Mouse (Mus musculus) embryonic facial prominence, embryonic 11.5 days (tissue): ENCODE results near the gene Cdipt. TPM values are rescaled to one million over a fixed set of nuclear protein-coding genes. Genes with fewer than 3 reads are reported as not detected.

Experiments used
- ATAC-seq: fragments of 200-750 bp; cut with Nextera tagmentation; replicated peaks from 2 replicates; pipeline ENCODE4 v1.8.0; 2017; ENCODE audit warnings: low read depth; ENCODE audit not compliant: insufficient number of reproducible peaks, low FRiP score, low TSS enrichment
- DNase-seq: peaks from one replicate; pipeline ENCODE4 v3.0.0-alpha.2; 2015; ENCODE audit warnings: low spot score
- H3K27ac ChIP-seq: fragments of 300-500 bp; sonication (generic); replicated peaks from 2 replicates; pipeline ENCODE4 v1.5.1; 2014; ENCODE audit warnings: mild to moderate bottlenecking, low read depth, low read length, control low read depth
- H3K27me3 ChIP-seq: fragments of 300-500 bp; sonication (generic); 2 replicates; pipeline ENCODE4 v1.6.1; 2014; ENCODE audit warnings: mild to moderate bottlenecking, low read length, moderate library complexity, mixed read lengths; ENCODE audit not compliant: control insufficient read depth, insufficient read depth
- H3K36me3 ChIP-seq: fragments of 300-500 bp; sonication (generic); replicated peaks from 2 replicates; pipeline ENCODE4 v1.6.1; 2014; ENCODE audit warnings: low read depth, mild to moderate bottlenecking, low read length, moderate library complexity, mixed read lengths; ENCODE audit not compliant: control insufficient read depth, insufficient read depth
- H3K4me1 ChIP-seq: fragments of 300-500 bp; sonication (generic); 2 replicates; pipeline ENCODE4 v1.6.1; 2014; ENCODE audit warnings: low read length, mixed read lengths; ENCODE audit not compliant: control insufficient read depth, insufficient read depth
- H3K4me2 ChIP-seq: fragments of 300-500 bp; sonication (generic); 2 replicates; pipeline ENCODE4 v1.6.1; 2014; ENCODE audit warnings: low read depth, mild to moderate bottlenecking, control low read depth, low read length, moderate library complexity
- H3K4me3 ChIP-seq: fragments of 300-500 bp; sonication (generic); 2 replicates; pipeline ENCODE4 v1.5.1; 2014; ENCODE audit warnings: low read depth, low read length, control low read depth
- H3K9ac ChIP-seq: fragments of 300-500 bp; sonication (generic); replicated peaks from 2 replicates; pipeline ENCODE4 v1.6.1; 2014; ENCODE audit warnings: mild to moderate bottlenecking, control low read depth, low read length
- H3K9me3 ChIP-seq: fragments of 300-500 bp; sonication (generic); replicated peaks from 2 replicates; pipeline ENCODE4 v1.6.1; 2016; ENCODE audit warnings: mild to moderate bottlenecking, low read length, inconsistent platforms, mixed read lengths; ENCODE audit not compliant: control insufficient read depth
- WGBS: fragments of 180-500 bp; shearing (Covaris S2); extraction: QIAGEN DNeasy Blood & Tissue Kit; methylation state at CpG from one replicate; pipeline ENCODE4 v1.1.7; 2014; 5-methylcytosine and 5-hydroxymethylcytosine counted together
- polyA plus RNA-seq: library from polyadenylated mRNA; unstranded; fragments of >200 nt; fragmentation: Nextera tagmentation; extraction: Ambion mirVana; gene quantifications from 2 replicates; pipeline ENCODE4 v1.2.1, GENCODE M21; 2014

Gene Cdipt
- polyA plus RNA-seq, 1 experiment from 2014 or later: 64.3 TPM

DNA sequence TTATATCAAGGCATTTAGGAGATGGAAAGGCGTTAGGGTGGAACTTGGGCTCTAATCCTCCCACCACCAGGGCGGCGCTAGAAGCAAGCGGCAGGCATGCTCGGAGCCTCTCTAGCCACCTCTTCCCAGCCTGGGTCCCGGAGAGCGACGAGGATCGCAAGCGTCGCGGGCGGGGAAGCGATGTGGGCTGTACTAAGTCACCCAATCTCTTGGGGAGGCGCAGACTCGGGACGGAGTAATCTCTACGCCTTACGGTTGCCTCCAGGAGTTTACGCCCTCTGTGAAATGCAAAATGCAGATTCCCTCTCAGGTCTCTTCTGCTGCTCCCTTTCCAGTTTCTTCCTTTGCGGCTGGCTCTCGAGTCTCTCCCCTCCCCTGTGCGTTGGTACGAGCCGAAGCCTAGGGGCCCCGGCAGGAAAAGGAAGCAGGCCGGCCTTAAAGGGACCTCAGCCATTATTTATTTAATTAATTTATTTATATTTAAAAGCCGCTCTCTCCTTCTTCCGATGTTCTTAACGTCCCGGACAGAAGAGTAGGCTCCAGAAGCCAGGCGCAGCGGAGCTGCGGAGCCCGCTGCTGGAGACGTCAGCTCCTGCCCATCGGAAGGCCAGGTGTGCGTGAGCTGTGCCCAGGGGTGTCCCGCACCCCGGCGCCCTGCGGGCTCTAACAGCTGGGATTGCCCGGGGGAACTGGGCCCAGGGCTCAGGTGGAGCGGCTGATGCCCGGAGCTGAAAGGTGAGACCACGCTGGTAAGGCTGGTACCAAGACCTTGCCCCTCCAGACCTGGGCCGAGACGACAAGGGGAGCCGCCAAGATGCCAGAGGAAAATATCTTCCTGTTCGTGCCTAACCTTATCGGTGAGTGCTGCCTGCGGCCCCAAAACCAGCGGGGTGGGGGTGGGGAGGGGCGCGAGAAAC, 494 bp downstream of the Cdipt start, which contains the start of gene Cdiptos:
Cdiptos (minus strand) TSS at position 149 of the 917 bp plus-strand sequence.
- ATAC-seq (peak; percentile 92), DNase-seq (peak; percentile 98)
- Histone ChIP-seq H3K9ac (peak within 1 kb of the TSS; percentile 93), H3K4me1 (no peaks in the 10 kb centered on the region), H3K27me3 (no peaks in the 10 kb centered on the region), H3K36me3 (peaks cover 5% of the 10 kb centered on the region), H3K27ac (peak within 1 kb of the TSS; percentile 82), H3K9me3 (no peaks in the 10 kb centered on the region), H3K4me3 (peak within 1 kb of the TSS; percentile 89), H3K4me2 (peak within 1 kb of the TSS; percentile 65)
- under 1% methylated on average over 55 of the region's 55 CpGs for WGBS

DNA sequence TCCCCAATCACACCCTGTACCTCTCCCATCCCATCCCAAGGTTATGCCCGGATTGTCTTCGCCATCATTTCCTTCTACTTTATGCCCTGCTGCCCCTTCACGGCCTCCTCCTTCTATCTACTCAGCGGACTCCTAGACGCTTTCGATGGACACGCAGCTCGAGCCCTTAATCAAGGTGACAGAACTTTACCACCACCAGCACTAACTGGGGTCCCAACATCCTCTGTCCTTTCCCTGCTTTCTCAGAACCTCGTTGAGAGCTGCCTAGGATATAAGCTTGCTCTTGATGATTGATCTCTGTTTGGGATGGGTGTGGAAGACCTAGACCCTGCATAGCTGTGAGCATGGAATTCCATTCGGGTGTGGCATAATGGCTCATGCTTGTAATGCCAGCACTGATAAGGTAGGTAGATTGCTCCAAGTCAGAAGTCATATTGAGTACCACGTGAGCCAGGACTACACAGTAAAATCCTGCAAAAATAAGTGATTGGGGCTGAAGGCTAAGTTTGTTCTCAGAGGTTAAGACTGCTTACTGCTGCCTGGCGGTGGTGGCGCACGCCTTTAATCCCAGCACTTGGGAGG, 1.3 kb downstream of the Cdipt start:
- peaks cover 5% of the 10 kb centered on the region for H3K36me3 ChIP-seq
- H3K9ac ChIP-seq: peak overlapping the region; percentile 93
- DNase-seq (no peak), ATAC-seq (no peak)
- peak overlapping the region; percentile 89 for H3K4me3 ChIP-seq
- no peak overlapping the region for H3K27ac ChIP-seq
- H3K4me1 ChIP-seq: no peaks in the 10 kb centered on the region
- peak overlapping the region; percentile 65 for H3K4me2 ChIP-seq
- H3K27me3 ChIP-seq: no peaks in the 10 kb centered on the region
- H3K9me3 ChIP-seq: no peaks in the 10 kb centered on the region
- WGBS: 27% methylated on average over 14 of the region's 14 CpGs

DNA sequence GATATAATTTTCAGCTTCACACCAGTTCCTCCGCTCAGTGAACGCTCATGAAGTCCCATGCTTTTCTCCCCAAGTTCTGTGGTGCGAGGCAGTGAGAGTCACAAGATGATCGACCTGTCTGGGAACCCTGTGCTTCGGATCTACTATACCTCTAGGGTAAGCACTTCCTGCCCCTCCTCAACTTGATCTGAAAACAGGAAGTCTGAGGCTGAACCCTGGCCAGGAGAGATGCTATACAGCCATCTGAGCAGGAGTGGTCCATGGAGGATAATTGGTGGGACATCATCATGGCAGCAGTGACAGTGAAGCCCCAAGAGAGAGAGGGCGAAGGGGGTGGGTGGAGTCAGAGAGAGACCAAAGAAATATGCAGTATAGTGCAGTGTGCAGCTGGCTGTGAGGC, 3.1 kb downstream of the Cdipt start:
- Histone ChIP-seq H3K4me1 (no peaks in the 10 kb centered on the region), H3K4me2 (no peak overlapping the region), H3K27ac (no peak overlapping the region), H3K9me3 (no peaks in the 10 kb centered on the region), H3K4me3 (no peak overlapping the region), H3K27me3 (no peaks in the 10 kb centered on the region), H3K36me3 (peaks cover 5% of the 10 kb centered on the region), H3K9ac (no peak overlapping the region)
- ATAC-seq (no peak), DNase-seq (no peak)
- 88% methylated on average over 6 of the region's 6 CpGs for WGBS

DNA sequence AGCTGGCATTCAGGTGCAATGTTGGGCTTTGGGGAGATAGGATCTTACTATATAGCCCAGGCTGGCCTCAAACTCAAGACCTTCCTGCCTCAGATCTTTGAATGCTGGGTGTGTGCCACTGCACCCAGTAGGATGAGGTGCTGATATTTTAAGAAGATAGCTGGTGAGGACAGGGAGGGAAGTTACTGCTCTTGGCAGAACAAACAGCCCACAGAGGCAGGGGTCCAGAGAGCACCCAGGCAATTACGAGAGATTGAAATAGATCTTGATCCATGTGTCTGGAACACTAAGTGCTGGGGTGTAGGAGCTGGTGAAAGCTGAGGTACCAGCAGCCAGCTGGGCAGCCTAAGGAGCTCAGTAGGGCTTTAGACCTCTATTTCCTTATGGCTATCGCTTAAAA, 5.9 kb downstream of the Cdipt start:
- H3K4me2 ChIP-seq: no peak overlapping the region
- WGBS: 96% methylated on average over 2 of the region's 2 CpGs
- no peaks in the 10 kb centered on the region for H3K9me3 ChIP-seq
- no peaks in the 10 kb centered on the region for H3K4me1 ChIP-seq
- peaks cover 5% of the 10 kb centered on the region for H3K36me3 ChIP-seq
- ATAC-seq (no peak), DNase-seq (no peak)
- H3K4me3 ChIP-seq: no peak overlapping the region
- H3K9ac ChIP-seq: no peak overlapping the region
- no peaks in the 10 kb centered on the region for H3K27me3 ChIP-seq
- H3K27ac ChIP-seq: no peak overlapping the region

- 89% methylated on average over 4 of the region's 4 CpGs for WGBS
- Histone ChIP-seq H3K27me3 (no peaks in the 10 kb centered on the region), H3K9ac (no peak overlapping the region), H3K4me1 (no peaks in the 10 kb centered on the region), H3K4me3 (no peak overlapping the region), H3K9me3 (no peaks in the 10 kb centered on the region), H3K36me3 (peaks cover 5% of the 10 kb centered on the region), H3K4me2 (no peak overlapping the region), H3K27ac (no peak overlapping the region)
- DNase-seq: no peak
- ATAC-seq: no peak
These were observed 6.3 kb downstream of the Cdipt start for GRCm38 (mm10) chr7:126982054-126982453.

GRCm38 (mm10) chr7:126983113-126983512, 7.4 kb downstream of the Cdipt start:
- Histone ChIP-seq H3K4me1 (no peaks in the 10 kb centered on the region), H3K4me2 (no peak overlapping the region), H3K36me3 (peaks cover 5% of the 10 kb centered on the region), H3K27ac (no peak overlapping the region), H3K27me3 (no peaks in the 10 kb centered on the region), H3K4me3 (no peak overlapping the region), H3K9me3 (no peaks in the 10 kb centered on the region), H3K9ac (no peak overlapping the region)
- no peak for DNase-seq
- WGBS: 84% methylated on average over 7 of the region's 7 CpGs
- no peak for ATAC-seq

DNA sequence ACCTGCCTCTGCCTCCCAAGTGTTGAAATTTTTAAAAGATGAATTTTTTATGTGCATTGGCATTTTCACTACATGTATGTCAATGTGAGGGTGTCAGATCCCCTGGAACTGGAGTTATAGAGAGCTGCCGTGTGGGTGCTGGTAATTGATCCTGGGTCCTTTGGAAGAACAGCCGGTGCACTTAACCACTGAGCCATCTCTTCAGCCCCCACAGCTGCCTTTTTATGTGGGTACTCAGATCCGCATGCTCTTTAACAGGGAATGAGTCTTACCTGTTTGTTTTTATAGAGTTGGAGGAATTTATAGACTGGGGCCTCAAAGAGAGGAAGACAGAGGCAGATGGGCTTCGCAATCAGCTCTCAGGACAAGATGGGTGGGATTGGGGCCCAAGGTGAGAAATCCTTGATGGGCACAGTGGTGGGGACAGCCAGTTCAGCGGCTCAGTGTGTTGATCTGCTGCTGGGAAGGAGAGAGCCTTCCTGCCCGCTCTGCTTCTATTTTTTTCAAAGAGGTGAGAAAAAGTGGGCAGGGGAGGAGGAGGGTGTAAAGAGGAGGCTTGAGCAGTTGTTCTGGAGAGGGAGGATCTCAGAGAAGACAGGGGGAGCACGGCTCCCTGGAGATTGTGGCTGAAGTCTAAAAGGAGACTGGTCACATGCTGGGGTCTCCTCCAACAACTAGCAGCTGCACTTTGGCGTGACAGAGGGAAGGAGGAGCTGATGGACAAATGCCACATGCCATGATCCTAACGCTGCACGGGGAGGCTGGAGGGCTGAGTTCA, 9.1 kb downstream of the Cdipt start:
- 60% methylated on average over 10 of the region's 10 CpGs for WGBS
- ATAC-seq (no peak), DNase-seq (no peak)
- Histone ChIP-seq H3K9ac (no peak overlapping the region), H3K36me3 (no peaks in the 10 kb centered on the region), H3K27me3 (no peaks in the 10 kb centered on the region), H3K4me2 (no peak overlapping the region), H3K4me1 (no peaks in the 10 kb centered on the region), H3K9me3 (no peaks in the 10 kb centered on the region), H3K27ac (no peak overlapping the region), H3K4me3 (no peak overlapping the region)
